Comparison of ENCODE assay signal across 13 mouse cellular contexts in genomic region chr2:45225364-45226044, GRCm38 (mm10).
DNase-seq lines count a peak whose midpoint lies in the region; ATAC-seq lines count a peak whose summit lies in the region.
"Had no signal": no experiment of that assay in that cellular context is flagged by ENCODE, and none has a peak within 500 bp of the region (broad histone marks: within the 10 kb centered on the region; RNA-seq: fewer than 3 reads in every experiment).

No protein-coding gene starts in this region.

- no peak overlapping the region for H3K4me3 ChIP-seq in forebrain, embryonic 15.5 days
- peak overlapping the region; percentile 14 for H3K4me3 ChIP-seq in midbrain, embryonic 10.5 days
- H3K4me3 ChIP-seq in neural tube, embryonic 15.5 days (replicated peaks), result no peak overlapping the region
- H3K4me3 ChIP-seq: embryonic facial prominence, embryonic 12.5 days; intestine, embryonic 15.5 days; lung, embryonic 15.5 days had no signal

- no peaks in the 10 kb centered on the region for H3K9me3 ChIP-seq in forebrain, embryonic 15.5 days
- H3K9me3 ChIP-seq in midbrain, embryonic 10.5 days (replicated peaks), result no peaks in the 10 kb centered on the region
- no peaks in the 10 kb centered on the region for H3K9me3 ChIP-seq in neural tube, embryonic 15.5 days (replicated peaks)
- H3K9me3 ChIP-seq: embryonic facial prominence, embryonic 12.5 days; intestine, embryonic 15.5 days; lung, embryonic 15.5 days had no signal

- H3K9ac ChIP-seq in forebrain, embryonic 15.5 days (replicated peaks), result no peak overlapping the region
- H3K9ac ChIP-seq in neural tube, embryonic 15.5 days (replicated peaks), result no peak overlapping the region
- H3K9ac ChIP-seq: embryonic facial prominence, embryonic 12.5 days; intestine, embryonic 15.5 days; lung, embryonic 15.5 days had no signal

- H3K4me1 ChIP-seq in forebrain, embryonic 15.5 days, result peaks cover 36% of the 10 kb centered on the region
- H3K4me1 ChIP-seq in midbrain, embryonic 10.5 days, result peaks cover 54% of the 10 kb centered on the region
- peaks cover 10% of the 10 kb centered on the region for H3K4me1 ChIP-seq in neural tube, embryonic 15.5 days
- H3K4me1 ChIP-seq: intestine, embryonic 15.5 days had no signal

- intact Hi-C loops in gastrocnemius, postnatal 14 days (cut with DNase I; ENCODE audit: low total_unique reads), result no loop called here
- intact Hi-C loops in heart, postnatal 36 days (cut with DNase I), result no loop called here

- peak; percentile 24 for DNase-seq in embryo, embryonic 11.5 days (ENCODE audit: low read depth, low spot score)
- peak; percentile 74 for DNase-seq in midbrain, embryonic 10.5 days (ENCODE audit: low spot score)
- no peak for DNase-seq in gastrocnemius, postnatal 14 days
- DNase-seq in heart, postnatal 36 days, result no peak
- no peak for DNase-seq in kidney, postnatal 25 days
- DNase-seq: layer of hippocampus, adult 9-11 months; right cerebral cortex, adult 18-20 months had no signal

- 4% methylated on average over 9 of the region's 9 CpGs for WGBS in forebrain, embryonic 15.5 days
- 15% methylated on average over 9 of the region's 9 CpGs for WGBS in midbrain, embryonic 10.5 days
- WGBS in neural tube, embryonic 15.5 days, result 10% methylated on average over 9 of the region's 9 CpGs

- peak; percentile 94 for ATAC-seq in forebrain, embryonic 15.5 days (replicated peaks)
- peak; percentile 79 for ATAC-seq in neural tube, embryonic 15.5 days (ENCODE audit: low FRiP score)
- ATAC-seq: intestine, embryonic 15.5 days had no signal

- H3K36me3 ChIP-seq in forebrain, embryonic 15.5 days, result no peaks in the 10 kb centered on the region
- H3K36me3 ChIP-seq in midbrain, embryonic 10.5 days, result no peaks in the 10 kb centered on the region
- H3K36me3 ChIP-seq in neural tube, embryonic 15.5 days, result no peaks in the 10 kb centered on the region
- H3K36me3 ChIP-seq: embryonic facial prominence, embryonic 12.5 days; intestine, embryonic 15.5 days; lung, embryonic 15.5 days had no signal

- H3K4me2 ChIP-seq in forebrain, embryonic 15.5 days (replicated peaks), result 0 out of 2 replicates have a peak overlapping the region, but pooled peaks have one; percentile 14
- 0 out of 2 replicates have a peak overlapping the region, but pooled peaks have one; percentile 6 for H3K4me2 ChIP-seq in neural tube, embryonic 15.5 days
- H3K4me2 ChIP-seq: embryonic facial prominence, embryonic 12.5 days; intestine, embryonic 15.5 days; lung, embryonic 15.5 days had no signal

- H3K27me3 ChIP-seq in forebrain, embryonic 15.5 days, result no peaks in the 10 kb centered on the region
- no peaks in the 10 kb centered on the region for H3K27me3 ChIP-seq in midbrain, embryonic 10.5 days (ENCODE audit: low read depth, poor library complexity, severe bottlenecking)
- no peaks in the 10 kb centered on the region for H3K27me3 ChIP-seq in neural tube, embryonic 15.5 days (replicated peaks)
- H3K27me3 ChIP-seq: CH12.LX; intestine, embryonic 15.5 days; lung, embryonic 15.5 days had no signal

- H3K27ac ChIP-seq in forebrain, embryonic 15.5 days (replicated peaks), result peak overlapping the region; percentile 70
- peak overlapping the region; percentile 90 for H3K27ac ChIP-seq in midbrain, embryonic 10.5 days (replicated peaks)
- H3K27ac ChIP-seq in neural tube, embryonic 15.5 days (replicated peaks), result 0 out of 2 replicates have a peak overlapping the region, but pooled peaks have one; percentile 13
- H3K27ac ChIP-seq: embryonic facial prominence, embryonic 12.5 days; intestine, embryonic 15.5 days; lung, embryonic 15.5 days had no signal

Comparison
In these comparisons a context has a peak if more than half of its experiments do, and no peak if none do; other contexts are left out.
1. DNase-seq: peak in embryo, embryonic 11.5 days (single experiment) and midbrain, embryonic 10.5 days (single experiment); none in gastrocnemius, postnatal 14 days (single experiment), heart, postnatal 36 days (0 of 2) and kidney, postnatal 25 days (0 of 2).
2. H3K27ac ChIP-seq: peak in every context shown above with its lines; median percentile 90 in midbrain, embryonic 10.5 days; 70 in forebrain, embryonic 15.5 days; 13 in neural tube, embryonic 15.5 days.